Mouse (Mus musculus): ENCODE measurements around the gene Gm11077.

Gm11077 gene

DNA sequence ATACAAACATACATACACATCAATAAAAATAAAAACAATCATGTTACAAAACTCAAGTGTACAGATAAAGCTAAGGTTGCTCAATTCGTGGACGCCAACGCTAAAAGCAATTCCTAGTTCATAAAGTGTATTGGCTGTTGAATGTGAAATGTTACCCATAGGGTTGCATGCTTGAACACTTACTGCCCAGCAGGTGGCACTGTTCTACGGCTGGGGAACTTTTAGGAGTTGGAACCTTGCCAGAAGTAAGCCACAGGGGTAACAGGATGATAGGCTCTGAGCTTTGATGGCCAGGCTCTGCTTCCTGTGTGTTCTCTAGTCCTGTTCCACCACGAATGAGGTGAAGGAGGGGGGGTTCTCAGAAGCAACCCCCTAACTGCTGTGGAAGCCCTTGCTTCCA is at the start of gene Gm11077:
Gm11077 (plus strand) TSS at position 13 of the 400 bp plus-strand sequence.
- DNase-seq = no peak

DNA sequence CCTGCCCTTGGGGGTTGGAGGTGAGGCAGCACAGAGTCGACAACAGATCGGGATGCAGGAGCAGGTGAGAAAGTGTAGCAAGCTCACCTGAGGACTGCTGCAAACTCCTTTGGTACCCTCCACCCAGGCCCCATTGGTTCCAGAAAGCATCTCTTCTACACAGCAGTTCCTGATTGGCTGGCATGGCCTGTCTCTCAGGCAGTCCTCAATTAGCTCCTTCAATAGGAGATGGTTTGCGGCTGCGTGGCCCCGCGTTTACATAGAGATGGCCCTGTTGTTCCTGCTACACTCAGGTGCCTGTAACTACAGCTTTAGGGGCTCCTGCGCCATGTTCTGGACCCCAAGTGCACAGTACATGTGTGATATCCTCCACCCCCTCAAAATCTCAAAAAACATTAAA is 48.4 kb upstream of the Gm11077 start:
- DNase-seq = no peak

DNA sequence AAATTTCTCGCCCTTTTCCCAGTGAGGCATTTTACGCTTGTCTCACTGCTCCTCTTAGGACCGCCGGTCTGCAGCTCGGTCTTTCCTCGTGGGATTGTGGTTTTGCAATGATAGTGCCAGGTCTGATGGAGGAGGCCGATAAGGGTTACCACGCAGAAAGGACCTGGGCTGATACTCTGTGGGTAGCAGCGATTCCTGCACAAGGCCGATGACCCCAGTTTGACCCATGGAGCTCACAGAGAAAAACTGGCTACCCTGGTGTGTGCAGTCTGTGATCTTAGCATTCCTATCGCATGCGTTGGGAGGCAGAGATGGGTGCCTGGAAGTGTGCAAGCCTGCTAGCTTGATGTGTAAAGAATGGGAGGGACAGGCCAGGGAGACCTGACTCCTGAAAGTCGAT is 46.3 kb upstream of the Gm11077 start:
- no peak for DNase-seq

DNA sequence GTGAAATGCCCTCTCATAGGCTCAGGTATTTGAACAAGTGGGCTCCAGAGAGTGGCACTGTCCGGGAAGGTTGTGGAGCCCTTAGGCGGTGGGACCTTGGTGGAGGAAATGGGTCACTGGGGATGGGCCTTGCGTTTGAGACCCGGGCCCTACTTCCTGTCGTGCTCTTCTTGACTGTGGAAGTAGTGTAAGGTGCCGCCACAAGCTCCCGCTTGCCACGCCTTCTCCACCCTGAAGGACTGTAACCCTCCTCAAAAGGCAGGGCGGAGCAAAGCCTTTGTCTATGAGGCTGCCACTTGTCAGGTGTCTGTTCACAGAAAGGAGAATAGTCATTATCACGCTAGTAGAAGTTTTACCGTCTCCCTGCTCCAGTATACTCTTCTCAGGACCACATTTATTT is 44.7 kb upstream of the Gm11077 start:
- DNase-seq = no peak

DNA sequence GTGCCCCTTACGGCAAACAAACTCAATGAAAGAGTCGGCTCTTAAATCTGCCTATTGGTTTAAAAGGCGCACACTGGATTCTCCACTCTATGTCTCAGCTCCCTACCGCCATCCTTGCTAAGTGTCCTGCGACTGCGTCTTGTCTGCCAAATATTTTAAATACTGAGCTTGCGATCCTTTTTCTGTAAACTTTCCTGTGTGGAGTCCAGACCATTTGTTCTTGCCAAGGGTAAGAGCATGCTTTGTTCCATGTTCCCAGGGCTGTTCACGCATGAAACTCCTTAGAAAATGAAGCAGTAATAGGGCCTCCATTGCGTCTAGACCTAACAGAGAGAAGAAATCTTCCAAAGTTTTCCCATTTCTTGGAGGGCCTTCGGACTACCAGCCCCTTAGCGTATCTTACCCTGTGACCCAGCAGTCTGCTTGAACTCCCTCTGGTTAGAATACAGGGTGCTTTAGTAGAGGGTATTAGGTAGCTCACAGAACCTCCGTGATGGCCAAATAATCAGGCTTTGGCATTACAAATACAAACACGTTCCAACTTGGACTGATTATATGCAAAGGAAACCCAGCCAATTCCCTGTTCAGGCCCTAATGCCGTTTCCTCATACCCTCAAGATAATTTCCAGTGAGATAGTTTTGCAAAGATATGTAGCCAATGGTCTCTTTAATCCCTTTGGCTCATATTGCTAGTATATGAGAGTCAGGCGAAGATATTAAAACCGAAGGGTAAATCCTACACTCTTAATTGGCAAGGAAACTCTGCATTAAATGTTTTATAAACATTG is 39.3 kb upstream of the Gm11077 start:
- no peak for DNase-seq

DNA sequence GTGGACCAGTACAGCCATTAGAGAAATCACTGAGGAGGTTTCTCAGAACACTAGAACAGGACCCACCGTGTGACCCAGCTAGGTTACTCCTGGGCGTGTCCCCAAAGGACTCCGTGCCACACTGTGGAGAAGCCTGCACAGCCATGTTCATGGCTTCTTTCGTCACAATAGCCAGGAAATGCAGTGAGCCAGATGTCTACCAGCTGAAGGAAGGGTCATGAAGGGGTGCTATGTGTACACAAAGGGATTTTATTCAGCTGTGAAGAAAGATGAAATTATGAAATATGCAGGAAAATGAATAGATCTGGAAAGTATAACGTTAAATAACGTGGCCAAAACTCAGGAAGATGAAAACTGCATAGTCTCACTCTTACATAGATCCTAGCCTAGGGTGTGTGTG is 36.9 kb upstream of the Gm11077 start:
- DNase-seq = no peak

DNA sequence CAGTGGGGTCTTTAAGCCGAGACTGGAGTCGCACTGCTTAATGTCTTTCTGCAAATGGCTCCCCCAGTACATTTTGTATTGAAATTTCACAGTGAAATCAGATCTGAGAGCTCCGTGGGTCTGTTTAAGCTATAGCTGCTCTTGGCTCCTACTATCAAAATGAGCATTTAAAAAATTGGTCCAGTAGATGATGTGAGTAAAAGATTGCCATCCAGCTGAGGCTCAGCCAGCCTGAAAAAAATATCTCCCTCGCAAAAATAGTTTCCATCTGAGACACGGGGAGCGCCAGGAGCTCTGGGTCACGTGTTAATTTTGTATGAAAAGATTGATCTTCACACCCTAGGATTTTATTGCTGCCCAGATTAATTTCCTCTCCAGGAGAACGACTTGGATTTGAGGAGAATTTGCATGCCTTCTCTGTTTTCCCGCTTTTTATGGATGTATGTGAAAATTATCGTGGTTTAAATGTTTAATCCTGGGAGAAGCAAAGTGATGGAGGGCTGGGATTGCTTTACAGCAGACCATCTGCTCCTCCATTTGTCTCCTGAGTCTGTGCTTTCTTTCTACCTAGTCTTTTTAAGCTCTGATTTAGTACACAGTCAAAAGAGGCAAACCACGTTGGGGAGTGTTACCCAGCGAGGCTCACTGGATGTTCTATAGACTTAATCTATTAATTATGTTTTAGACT is 32.7 kb upstream of the Gm11077 start:
- no peak for DNase-seq

DNA sequence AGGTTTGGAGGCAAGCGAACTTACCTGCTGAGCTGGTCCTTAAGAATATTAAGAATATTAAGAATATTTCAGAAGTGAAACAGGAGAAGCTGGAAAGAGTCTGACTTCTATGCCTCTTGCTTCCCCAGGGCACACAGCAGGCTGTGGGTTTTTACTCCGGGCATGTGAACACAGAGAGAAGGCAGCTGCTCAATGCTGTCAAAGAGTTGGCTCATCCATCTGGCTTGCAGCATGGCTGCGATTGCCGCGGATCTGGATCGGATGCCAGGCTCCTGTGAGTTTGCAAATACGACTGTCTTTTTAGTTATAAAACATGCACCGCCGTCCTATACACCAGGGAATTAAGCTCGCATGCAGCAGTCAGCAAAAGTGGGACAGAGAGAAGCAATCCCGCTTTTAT is 31.1 kb upstream of the Gm11077 start:
- no peak for DNase-seq

DNA sequence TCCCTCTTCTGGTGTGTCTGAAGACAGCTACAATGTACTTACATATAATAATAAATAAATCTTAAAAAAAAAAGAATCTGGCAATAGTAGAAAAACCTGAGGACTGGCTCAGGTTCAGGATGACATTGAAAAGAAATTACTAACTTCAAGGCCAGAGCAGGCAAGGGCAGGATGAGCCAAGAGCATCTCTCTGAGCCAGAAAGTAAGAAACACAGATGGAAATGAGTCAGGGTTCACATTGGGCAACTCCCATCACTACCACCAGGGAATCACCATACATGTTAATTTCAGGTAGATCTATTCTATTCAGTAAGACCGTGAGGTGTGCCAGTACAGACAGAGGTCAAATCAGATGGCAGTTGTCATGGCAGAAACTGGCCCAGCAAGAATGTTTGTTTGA is 30.5 kb upstream of the Gm11077 start:
- DNase-seq = no peak

DNA sequence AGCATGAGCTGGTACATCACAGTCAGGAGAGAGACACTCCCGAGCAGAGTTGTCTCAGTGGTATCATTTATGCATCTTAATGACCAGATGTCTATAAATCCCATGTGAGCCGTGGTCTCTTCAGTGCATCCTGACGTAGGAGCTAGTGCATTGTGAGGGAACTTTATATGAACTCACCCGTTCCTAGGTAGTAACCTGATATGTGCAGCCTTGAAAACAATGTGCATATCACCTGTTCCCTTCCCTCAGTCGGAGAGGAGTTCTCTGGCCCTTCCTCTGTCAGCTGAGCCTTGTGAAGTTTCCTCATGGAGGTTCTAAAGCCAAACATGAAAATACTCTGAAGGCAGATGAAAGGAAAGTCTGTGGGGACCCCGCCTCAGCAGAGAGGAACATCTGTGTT is 27.8 kb upstream of the Gm11077 start:
- DNase-seq = no peak

DNA sequence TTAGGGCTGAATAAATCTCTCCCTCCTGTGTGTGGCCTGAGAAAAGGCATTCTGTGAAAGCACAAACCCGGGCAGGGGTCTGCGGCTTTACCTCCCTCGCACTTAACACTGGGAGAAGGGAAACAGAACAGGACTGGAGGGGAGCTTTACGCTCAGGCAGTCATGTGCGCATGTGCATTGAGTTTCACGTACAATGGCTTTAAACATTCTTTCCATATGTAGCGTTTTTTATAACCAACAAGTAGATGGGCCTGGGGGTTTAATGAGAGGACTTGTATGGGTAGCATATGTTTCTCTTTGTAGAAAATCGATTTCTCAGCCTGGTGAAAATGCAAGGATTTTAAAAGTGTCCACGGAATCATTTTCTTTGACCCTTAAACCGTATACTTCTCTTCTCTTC is 24.0 kb upstream of the Gm11077 start:
- DNase-seq = no peak

DNA sequence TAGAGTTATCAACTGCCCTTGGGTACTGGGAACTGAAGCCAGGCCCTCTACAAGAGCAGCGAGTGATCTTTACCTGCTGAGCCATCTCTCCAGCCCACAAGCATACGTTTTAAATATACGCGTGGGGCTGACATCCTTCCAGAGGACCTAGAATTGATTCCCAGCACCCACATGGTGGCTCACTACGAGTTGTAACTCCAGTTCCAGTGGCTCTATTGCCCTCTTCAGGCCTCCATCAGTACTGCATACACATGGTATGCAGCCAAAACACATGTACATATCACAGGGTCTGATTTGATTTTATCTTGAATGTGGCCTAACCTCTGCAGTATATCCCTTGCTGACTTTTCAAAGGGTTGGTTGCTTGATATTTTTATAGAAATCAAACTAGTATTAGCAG is 23.0 kb upstream of the Gm11077 start:
- DNase-seq = no peak

DNA sequence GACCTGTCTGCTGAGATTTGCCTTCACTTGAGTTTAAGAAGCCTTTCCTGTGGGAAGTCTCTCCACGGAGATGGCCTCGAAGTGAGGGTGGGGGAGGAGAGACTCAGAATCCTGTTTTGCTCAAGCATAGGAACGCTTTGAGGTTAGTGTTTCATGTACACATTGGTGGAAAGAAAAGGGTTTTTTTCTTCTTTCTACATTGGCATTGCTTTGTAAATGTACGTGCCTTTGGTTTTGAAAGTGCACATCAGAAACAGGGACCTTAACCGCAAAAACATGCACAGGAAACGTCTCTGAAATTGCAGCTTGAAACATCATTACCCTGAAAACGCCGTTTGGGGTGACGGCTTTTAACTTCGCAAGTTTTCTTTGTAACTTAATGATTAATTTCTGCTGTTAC is 21.0 kb upstream of the Gm11077 start:
- no peak for DNase-seq

DNA sequence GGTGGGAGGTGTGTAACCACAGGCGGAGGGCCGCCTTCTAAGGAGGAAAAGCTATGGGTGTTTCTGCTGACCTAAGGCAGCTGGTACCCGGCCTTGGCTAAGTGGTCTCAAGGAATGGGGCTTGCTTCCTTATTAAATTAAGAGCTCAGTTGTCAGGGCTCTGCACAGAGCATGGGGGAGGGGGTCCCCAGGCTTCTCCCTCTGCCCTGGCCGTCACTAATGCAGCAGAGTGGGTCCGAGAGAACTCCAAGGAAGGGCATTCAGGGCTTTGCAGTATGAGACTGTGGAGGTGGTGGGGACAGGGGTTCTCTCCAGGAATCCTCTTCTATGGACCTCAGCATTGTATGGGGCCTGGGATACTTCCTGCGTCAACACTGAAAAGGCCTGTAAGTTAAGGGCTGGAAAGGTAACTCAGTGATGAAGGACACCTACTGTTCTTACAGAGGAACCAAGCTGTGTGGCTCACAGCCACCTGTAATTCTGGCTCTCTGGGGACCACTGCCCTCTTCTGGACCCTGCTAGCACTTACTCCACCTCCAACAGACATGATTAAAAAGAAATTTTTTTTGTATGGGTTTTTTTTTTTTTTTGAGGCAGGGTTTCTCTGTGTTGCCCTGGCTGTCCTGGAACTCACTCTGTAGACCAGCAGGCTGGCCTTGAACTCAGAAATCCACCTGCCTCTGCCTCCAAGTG is 19.5 kb upstream of the Gm11077 start:
- DNase-seq = peak; percentile 44

DNA sequence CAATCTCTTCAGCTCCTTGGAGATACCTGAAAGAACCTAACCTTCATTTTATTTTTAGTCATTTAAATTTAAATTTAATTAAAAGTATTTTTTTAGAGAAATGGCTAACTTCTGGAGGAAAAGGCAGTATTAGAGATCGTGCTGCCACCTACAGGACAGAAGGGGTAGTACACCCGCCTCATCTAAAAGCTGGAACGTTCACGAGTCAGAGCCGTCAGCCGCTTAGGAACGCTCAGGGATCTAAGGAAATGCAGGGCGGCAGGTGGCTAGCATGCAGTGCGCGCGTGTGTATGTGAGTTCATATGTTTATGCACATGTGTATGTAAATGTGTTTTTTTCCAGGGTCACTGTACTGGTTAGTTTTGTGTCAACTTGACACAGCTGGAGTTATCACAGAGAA is 16.3 kb upstream of the Gm11077 start:
- DNase-seq = peak; percentile 85

DNA sequence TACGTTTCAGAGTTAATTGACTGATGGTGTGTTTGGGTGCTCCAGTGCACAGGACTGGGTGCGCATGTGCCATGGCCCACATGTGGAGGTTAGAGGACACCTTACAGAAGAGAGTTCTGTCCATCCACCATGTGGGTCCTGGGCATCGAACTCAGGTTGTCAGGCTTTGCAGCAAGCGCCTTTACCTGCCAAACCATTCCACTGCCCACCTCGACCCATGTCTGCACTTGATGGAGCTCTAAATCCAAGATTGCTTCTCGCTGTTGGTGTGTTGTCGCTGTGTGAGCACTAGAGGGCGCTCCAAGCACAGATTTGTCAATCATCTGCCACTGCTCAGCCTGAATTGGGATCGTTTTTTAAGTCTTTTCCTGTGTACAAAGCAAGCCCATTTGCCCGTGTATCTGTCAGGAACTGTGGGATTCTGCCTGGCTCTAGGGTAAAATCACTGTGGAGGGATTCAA is 14.1 kb upstream of the Gm11077 start:
- DNase-seq = peak; percentile 87

DNA sequence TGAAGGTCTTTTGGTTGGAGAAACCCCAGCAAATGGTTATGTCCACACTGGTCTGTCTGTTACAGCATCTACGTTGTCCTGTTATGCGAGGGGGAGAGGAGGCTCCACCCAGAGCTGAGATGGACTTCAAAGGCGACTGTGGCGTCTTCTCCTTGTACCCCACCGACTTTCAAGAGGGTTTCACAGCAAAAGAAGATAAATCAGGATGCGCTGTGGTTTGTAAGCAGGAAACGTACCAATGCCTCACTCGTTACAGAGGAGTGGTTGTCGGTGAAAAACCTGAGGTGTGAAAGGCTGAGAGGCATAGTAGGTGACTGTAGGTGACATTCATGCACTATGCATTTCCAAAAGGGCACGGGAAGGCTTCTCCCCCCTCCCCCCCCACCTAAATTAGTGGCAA is 7.0 kb upstream of the Gm11077 start:
- no peak for DNase-seq

DNA sequence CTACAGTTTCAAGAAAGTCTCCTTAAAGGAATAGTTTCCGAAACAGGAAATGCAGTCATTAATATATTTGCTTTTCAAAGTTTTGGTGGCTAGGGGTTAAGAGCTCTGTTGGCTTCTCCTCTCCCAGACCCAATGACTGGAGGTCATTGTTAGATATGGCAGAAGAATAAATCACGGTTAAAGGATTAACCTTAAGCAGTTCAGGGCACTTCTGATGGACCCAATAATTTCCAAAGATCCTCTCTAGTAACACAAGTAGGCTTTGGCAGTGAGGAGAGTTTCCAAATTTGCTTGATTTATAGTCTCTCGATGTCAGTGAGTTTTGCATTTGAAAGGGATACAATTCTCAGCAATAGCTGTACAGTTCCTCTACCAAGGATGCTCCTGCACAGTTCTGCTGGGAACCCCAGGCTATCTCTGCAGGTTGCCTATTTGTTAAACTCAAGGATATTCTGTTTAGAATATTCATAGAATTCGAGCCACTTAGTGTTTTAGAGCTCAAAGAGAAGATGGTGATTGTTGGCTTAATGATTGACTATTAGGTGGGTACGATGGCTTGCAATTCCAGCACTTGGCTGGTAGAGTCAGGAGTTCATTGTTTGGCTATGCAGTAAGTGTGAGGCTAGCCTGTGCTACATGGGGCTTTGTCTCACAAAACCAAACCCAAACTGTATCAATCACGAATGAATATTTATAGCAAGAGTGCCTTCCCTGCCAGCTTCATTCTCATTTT is 1.8 kb downstream of the Gm11077 start:
- DNase-seq = no peak

DNA sequence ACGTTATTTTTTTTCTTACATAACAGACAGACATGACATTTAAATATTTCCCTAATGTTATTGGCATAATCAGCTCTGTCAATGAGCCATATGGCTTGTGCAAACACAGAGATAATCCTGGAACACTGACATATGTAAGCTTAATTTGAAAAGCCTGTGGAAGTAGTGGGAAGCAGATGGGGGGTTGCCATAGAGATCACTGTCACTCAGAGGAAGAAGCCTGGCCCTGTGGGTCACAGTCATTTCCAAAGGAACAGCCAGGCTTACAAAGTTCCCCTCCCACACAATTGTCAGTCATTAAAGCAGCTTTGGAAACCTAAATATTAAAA is 2.3 kb downstream of the Gm11077 start:
- no peak for DNase-seq

DNA sequence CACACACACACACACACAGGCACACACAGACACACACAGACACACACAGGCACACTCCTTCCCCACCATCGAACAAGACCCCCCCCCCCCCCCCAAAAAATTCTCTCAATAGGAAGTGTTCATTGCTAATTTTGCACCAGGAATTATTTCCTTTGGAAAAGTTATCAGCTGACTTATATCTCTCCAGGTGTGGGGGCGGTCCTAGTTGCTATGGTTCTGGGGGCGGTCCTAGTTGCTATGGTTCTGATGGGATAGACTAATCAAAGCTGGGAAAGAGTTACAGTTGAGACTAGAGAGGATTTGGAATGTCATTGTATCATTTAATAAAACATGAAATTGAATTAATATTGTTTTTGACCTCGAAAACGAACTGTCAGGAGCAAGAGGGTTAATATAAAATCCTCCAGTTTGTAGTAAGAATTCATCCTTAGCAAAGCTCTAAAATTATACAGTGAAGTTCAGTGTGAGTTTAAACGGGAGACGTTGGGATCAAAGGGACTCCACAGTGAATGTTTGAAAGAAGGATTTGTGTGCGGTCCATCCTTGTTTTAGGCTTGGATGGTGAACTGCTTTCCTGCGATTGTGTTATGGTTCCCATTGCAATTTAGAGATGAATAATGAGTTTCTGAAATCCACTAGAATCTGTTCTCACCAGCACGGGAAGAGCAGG is 4.0 kb downstream of the Gm11077 start:
- DNase-seq = no peak

DNA sequence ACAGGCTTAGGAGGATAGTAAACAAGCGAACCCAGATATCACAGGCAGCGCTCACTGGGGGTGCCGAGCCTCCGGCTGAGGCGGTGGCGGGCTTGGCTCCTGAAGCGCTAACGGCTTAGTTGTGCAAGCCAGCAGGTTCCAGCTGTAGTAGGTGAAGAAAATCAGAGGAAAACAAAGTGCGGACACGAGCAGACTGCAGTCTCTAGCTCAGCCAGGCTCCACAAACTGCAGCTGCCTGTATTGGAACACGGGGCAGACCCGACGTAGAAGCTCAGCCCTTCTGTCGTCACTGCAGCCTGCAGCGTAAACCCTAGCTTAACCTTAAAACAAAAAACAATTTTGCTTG is 4.5 kb downstream of the Gm11077 start:
- peak; percentile 54 for DNase-seq

DNA sequence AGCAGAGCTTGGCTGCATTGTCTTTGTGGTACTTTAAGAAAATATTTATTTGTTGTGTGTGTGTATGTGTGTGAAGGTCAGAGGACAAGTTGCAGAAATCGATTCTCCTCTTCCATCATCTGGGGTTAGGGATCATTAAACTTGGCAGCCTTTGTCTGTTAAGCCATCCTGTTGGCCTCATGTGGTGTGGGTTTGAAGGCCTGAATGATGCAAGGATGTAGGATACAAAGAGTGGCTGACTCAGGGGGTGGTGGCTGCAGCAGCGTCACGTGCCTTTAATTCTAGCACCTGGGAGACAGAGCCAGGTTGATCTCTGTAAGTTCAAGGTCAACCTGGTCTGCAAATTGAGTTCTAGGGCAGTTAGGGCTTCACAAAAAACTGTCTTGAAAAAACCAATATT is 16.5 kb downstream of the Gm11077 start:
- DNase-seq = no peak

DNA sequence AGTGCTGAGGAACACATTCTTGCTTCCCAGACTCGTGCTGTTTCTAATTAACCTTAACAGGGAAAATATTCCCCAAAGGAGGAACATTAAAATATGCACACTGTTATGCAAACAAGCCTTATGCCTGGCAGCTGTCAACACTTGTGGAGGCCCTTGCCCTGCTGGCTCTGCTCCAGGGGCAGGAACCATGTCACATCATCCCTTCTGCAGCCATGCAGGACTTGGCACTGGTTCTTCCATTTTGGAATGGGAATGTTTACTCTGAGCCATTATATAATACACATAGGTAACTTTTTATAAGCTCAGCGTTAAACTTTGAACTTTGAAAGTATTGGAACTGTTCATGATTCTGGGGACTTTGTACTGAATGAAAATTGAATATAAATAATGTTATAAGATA is 18.5 kb downstream of the Gm11077 start:
- DNase-seq = no peak
